Mouse (Mus musculus): ENCODE measurements around the gene Cebpb. TPM values are rescaled to one million over a fixed set of nuclear protein-coding genes. Genes with fewer than 3 reads are reported as not detected.

The Cebpb gene
- polyA plus RNA-seq, 1 experiment from 2014 or later: 0.92 TPM

DNA sequence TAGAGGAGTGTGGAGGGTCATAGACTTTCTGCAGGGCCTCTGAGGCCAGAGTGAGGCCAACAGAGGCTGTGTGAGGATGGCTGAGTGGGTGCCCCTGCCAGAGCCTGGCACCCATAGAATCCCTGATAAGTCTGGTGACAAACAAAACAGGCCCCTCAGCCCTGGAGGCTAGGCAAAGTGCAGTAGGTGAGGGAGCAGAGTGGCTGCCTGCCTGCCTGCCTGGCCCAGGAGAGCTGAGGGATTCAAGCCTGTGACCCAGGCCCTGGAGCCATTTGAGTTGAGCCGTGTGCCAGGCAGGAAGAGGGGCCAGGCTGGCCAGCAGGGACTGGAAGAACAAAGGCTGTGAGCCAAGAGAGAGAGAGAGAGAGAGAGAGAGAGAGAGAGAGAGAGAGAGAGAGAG lies 5.5 kb downstream of the Cebpb start:
- Histone ChIP-seq H3K27me3 (ENCODE audit: control insufficient read depth, insufficient read depth, low read length) (no peaks in the 10 kb centered on the region), H3K4me1 (ENCODE audit: control insufficient read depth, insufficient read depth, low read length) (peaks cover 16% of the 10 kb centered on the region), H3K36me3 (ENCODE audit: control insufficient read depth, insufficient read depth, low read length) (no peaks in the 10 kb centered on the region), H3K4me2 (ENCODE audit: low read depth, low read length) (no peak overlapping the region), H3K27ac (ENCODE audit: low read length) (no peak overlapping the region), H3K4me3 (replicated peaks; ENCODE audit: low read length) (no peak overlapping the region), H3K9me3 (replicated peaks; ENCODE audit: control insufficient read depth, low read length) (no peaks in the 10 kb centered on the region), H3K9ac (ENCODE audit: low read length) (no peak overlapping the region)
- WGBS: 79% methylated on average over 1 of the region's 1 CpGs
- no peak for ATAC-seq (ENCODE audit: insufficient read depth, low FRiP score)

DNA sequence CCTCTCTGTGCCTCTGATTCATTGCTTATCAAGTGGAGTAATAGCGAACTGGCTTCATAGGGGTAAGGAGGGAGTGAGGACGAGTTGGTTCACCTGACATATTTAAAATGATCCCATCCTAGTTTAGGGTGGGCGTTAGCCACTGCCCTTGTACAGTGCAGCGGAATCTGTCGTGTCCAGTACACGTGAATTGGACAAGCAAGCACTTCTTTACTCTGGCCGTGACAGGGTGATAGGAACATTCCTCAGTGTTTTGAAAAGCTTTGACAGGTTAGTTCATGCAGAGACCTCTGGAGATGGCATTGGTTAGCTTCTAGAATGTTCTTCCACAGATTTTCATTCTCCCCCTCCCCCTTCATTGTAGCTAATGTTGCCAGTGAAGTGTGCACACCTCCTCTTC lies 6.2 kb downstream of the Cebpb start:
- H3K9ac ChIP-seq (ENCODE audit: low read length): no peak overlapping the region
- ATAC-seq (ENCODE audit: insufficient read depth, low FRiP score): no peak
- H3K27ac ChIP-seq (ENCODE audit: low read length): peak overlapping the region; percentile 32; the same call in 1 of the 2 replicates
- WGBS: 94% methylated on average over 7 of the region's 7 CpGs
- no peaks in the 10 kb centered on the region for H3K36me3 ChIP-seq (ENCODE audit: control insufficient read depth, insufficient read depth, low read length)
- H3K27me3 ChIP-seq (ENCODE audit: control insufficient read depth, insufficient read depth, low read length): no peaks in the 10 kb centered on the region
- no peaks in the 10 kb centered on the region for H3K9me3 ChIP-seq (replicated peaks; ENCODE audit: control insufficient read depth, low read length)
- H3K4me2 ChIP-seq (ENCODE audit: low read depth, low read length): no peak overlapping the region
- peaks cover 16% of the 10 kb centered on the region for H3K4me1 ChIP-seq (ENCODE audit: control insufficient read depth, insufficient read depth, low read length)
- H3K4me3 ChIP-seq (replicated peaks; ENCODE audit: low read length): no peak overlapping the region

DNA sequence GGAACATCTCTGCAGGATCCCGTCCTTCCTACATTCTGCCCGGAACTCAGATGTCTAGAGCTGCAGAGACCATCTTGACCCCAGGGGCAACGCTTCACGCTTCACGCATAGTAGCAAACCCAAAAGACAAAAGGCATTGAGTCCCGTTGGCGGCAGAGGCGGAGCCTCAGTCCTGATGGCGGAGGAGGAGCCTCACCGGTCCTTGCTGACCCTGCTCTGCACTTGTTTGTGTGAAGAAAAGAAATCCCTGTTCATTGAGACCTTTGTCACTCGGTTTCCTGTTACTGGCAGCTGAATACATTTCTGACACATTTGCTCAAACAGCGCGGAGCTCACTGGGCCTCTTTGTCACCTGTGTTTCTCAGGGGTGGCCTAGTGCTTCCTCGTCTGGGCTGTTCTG lies 6.8 kb downstream of the Cebpb start:
- H3K4me2 ChIP-seq (ENCODE audit: low read depth, low read length): no peak overlapping the region
- ATAC-seq (ENCODE audit: insufficient read depth, low FRiP score): no peak
- WGBS: 80% methylated on average over 14 of the region's 14 CpGs
- no peak overlapping the region for H3K9ac ChIP-seq (ENCODE audit: low read length)
- no peaks in the 10 kb centered on the region for H3K27me3 ChIP-seq (ENCODE audit: control insufficient read depth, insufficient read depth, low read length)
- no peak overlapping the region for H3K4me3 ChIP-seq (replicated peaks; ENCODE audit: low read length)
- H3K4me1 ChIP-seq (ENCODE audit: control insufficient read depth, insufficient read depth, low read length): peaks cover 14% of the 10 kb centered on the region
- H3K36me3 ChIP-seq (ENCODE audit: control insufficient read depth, insufficient read depth, low read length): no peaks in the 10 kb centered on the region
- H3K9me3 ChIP-seq (replicated peaks; ENCODE audit: control insufficient read depth, low read length): no peaks in the 10 kb centered on the region
- peak overlapping the region; percentile 66; the same call in 1 of the 2 replicates for H3K27ac ChIP-seq (ENCODE audit: low read length)

DNA sequence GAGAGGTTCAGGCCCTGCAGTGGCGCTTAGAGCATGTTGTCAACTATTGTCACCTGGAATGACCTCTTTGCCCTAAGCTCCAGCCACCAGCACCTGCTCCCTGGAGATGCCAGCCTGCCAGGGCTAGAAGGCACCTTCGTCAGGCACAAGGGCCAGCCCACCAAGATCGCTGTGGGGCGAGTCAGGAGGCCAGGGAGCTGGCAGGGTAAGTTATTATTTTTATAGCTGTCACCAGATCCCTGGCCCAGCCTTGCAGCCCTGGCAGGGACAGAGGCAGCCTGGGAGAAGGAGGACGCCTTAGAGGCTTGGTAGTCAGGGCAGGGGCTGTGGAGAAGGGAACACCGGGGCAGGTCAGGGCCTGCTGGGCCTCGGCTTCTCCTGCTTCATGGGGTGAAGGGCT lies 7.4 kb downstream of the Cebpb start:
- peak overlapping the region; percentile 66 for H3K27ac ChIP-seq (ENCODE audit: low read length)
- 78% methylated on average over 7 of the region's 7 CpGs for WGBS
- no peaks in the 10 kb centered on the region for H3K36me3 ChIP-seq (ENCODE audit: control insufficient read depth, insufficient read depth, low read length)
- peak overlapping the region; percentile 46; the same call in 1 of the 2 replicates for H3K9ac ChIP-seq (ENCODE audit: low read length)
- no peaks in the 10 kb centered on the region for H3K27me3 ChIP-seq (ENCODE audit: control insufficient read depth, insufficient read depth, low read length)
- no peak for ATAC-seq (ENCODE audit: insufficient read depth, low FRiP score)
- H3K4me1 ChIP-seq (ENCODE audit: control insufficient read depth, insufficient read depth, low read length): peaks cover 7% of the 10 kb centered on the region
- no peaks in the 10 kb centered on the region for H3K9me3 ChIP-seq (replicated peaks; ENCODE audit: control insufficient read depth, low read length)
- H3K4me2 ChIP-seq (ENCODE audit: low read depth, low read length): no peak overlapping the region
- H3K4me3 ChIP-seq (replicated peaks; ENCODE audit: low read length): no peak overlapping the region

DNA sequence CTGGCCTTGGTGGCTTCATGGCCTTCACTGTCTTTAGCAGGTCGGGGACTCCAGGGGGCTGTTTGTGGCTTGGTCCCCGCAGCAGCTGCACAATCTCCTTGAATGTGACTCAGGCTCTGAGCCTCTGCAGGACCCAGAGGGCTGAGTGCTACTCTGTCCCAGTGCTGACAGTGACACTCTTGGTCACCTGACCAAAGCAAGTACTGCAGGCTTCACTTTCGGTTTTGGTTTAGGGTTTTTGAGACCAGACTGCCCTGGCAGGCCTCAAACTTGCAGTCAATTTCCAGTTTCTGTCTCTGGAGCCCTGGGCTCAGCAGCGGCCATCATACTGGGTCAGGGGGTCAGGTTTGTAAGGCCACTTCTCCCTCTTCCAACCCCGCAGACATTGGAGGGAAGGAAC lies 9.2 kb downstream of the Cebpb start:
- H3K9ac ChIP-seq (ENCODE audit: low read length): peak overlapping the region; percentile 49; the same call in 1 of the 2 replicates
- ATAC-seq (ENCODE audit: insufficient read depth, low FRiP score): peak; percentile 68; the same call in 1 of the 2 replicates
- no peaks in the 10 kb centered on the region; the same call in 1 of the 2 replicates for H3K4me1 ChIP-seq (ENCODE audit: control insufficient read depth, insufficient read depth, low read length)
- H3K27ac ChIP-seq (ENCODE audit: low read length): peak overlapping the region; percentile 67
- H3K36me3 ChIP-seq (ENCODE audit: control insufficient read depth, insufficient read depth, low read length): no peaks in the 10 kb centered on the region
- WGBS: 43% methylated on average over 5 of the region's 5 CpGs
- H3K9me3 ChIP-seq (replicated peaks; ENCODE audit: control insufficient read depth, low read length): no peaks in the 10 kb centered on the region
- H3K4me3 ChIP-seq (replicated peaks; ENCODE audit: low read length): no peak overlapping the region
- H3K4me2 ChIP-seq (ENCODE audit: low read depth, low read length): 0 out of 2 replicates have a peak overlapping the region, but pooled peaks have one; percentile 8
- H3K27me3 ChIP-seq (ENCODE audit: control insufficient read depth, insufficient read depth, low read length): no peaks in the 10 kb centered on the region

DNA sequence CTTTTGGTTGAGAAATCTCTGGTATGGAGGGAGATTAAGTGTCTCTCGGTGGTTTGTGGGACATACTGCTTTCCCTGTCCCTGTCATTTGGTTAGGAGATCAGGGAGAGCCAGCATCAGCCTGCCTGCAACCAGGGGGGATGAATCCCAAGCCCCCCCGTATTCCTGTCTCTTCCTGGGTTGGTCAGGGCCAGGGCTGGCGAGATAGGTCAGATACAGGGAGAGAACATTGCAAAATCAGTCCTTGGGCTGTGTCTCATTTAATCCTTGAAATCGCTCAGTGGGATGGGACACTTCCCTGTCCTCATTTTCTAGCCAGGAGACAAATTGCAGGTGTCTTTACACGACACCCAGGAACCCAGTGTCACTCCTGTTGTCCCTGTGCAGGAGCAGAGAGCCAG lies 11.3 kb downstream of the Cebpb start:
- 75% methylated on average over 5 of the region's 5 CpGs for WGBS

DNA sequence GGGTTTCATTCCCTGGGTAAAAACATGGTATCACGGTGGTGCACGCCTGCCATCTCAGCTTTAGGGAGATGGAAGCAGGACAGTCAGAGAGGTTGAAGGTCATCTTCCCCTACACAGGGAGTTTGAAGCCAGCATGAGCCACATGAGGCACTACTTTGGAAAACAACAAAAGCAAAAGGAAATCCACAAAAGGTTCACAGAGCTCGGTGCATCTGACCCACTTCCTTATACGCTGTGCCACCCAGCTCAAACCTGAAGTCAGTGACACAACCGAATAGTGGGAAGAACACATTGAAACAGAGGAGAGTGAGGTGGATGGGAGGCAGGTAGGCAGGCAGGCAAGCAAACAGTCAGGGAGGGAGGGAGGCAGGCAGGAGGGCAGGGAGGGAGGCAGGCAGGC lies 12.8 kb downstream of the Cebpb start:
- Histone ChIP-seq H3K27ac (ENCODE audit: low read length) (no peak overlapping the region), H3K4me2 (ENCODE audit: low read depth, low read length) (no peak overlapping the region), H3K9ac (ENCODE audit: low read length) (peak overlapping the region; percentile 32; the same call in 1 of the 2 replicates), H3K4me1 (ENCODE audit: control insufficient read depth, insufficient read depth, low read length) (peaks cover 2% of the 10 kb centered on the region; the same call in 1 of the 2 replicates), H3K4me3 (replicated peaks; ENCODE audit: low read length) (no peak overlapping the region), H3K9me3 (replicated peaks; ENCODE audit: control insufficient read depth, low read length) (no peaks in the 10 kb centered on the region), H3K27me3 (ENCODE audit: control insufficient read depth, insufficient read depth, low read length) (no peaks in the 10 kb centered on the region), H3K36me3 (ENCODE audit: control insufficient read depth, insufficient read depth, low read length) (no peaks in the 10 kb centered on the region)
- 67% methylated on average over 5 of the region's 5 CpGs for WGBS
- ATAC-seq (ENCODE audit: insufficient read depth, low FRiP score): no peak

More for the DNA sequence above, 11.3 kb downstream of the Cebpb start:
- Histone ChIP-seq H3K4me3 (replicated peaks; ENCODE audit: low read length) (no peak overlapping the region), H3K27me3 (ENCODE audit: control insufficient read depth, insufficient read depth, low read length) (no peaks in the 10 kb centered on the region), H3K27ac (ENCODE audit: low read length) (no peak overlapping the region), H3K9ac (ENCODE audit: low read length) (no peak overlapping the region), H3K36me3 (ENCODE audit: control insufficient read depth, insufficient read depth, low read length) (no peaks in the 10 kb centered on the region), H3K4me2 (ENCODE audit: low read depth, low read length) (no peak overlapping the region), H3K9me3 (replicated peaks; ENCODE audit: control insufficient read depth, low read length) (no peaks in the 10 kb centered on the region), H3K4me1 (ENCODE audit: control insufficient read depth, insufficient read depth, low read length) (no peaks in the 10 kb centered on the region; the same call in 1 of the 2 replicates)
- no peak for ATAC-seq (ENCODE audit: insufficient read depth, low FRiP score)

DNA sequence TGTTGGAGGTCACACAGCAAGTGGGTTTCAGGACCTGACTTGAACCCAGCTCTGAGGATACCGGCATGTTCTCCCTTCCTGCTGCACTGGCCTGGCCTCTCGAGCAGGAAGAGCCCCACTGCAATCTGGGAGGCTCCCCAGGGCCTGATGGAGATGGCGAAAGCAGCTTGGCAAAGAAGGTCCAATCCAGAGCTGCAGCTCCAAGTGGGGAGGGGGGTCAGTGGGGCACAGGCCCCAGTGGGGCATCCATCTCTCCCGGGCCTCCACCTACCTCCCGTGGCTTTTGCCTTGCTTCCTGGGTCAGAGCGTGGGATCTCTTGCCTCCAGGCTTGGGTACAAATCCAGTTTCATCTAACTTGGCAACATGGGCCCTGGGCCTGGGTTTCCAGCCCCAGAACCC lies 13.4 kb downstream of the Cebpb start:
- peaks cover 3% of the 10 kb centered on the region; the same call in 1 of the 2 replicates for H3K4me1 ChIP-seq (ENCODE audit: control insufficient read depth, insufficient read depth, low read length)
- H3K4me2 ChIP-seq (ENCODE audit: low read depth, low read length): no peak overlapping the region
- no peak overlapping the region for H3K4me3 ChIP-seq (replicated peaks; ENCODE audit: low read length)
- H3K9me3 ChIP-seq (replicated peaks; ENCODE audit: control insufficient read depth, low read length): no peaks in the 10 kb centered on the region
- WGBS: 79% methylated on average over 6 of the region's 6 CpGs
- no peak for ATAC-seq (ENCODE audit: insufficient read depth, low FRiP score)
- H3K27ac ChIP-seq (ENCODE audit: low read length): no peak overlapping the region
- no peaks in the 10 kb centered on the region for H3K27me3 ChIP-seq (ENCODE audit: control insufficient read depth, insufficient read depth, low read length)
- H3K36me3 ChIP-seq (ENCODE audit: control insufficient read depth, insufficient read depth, low read length): no peaks in the 10 kb centered on the region
- H3K9ac ChIP-seq (ENCODE audit: low read length): no peak overlapping the region

DNA sequence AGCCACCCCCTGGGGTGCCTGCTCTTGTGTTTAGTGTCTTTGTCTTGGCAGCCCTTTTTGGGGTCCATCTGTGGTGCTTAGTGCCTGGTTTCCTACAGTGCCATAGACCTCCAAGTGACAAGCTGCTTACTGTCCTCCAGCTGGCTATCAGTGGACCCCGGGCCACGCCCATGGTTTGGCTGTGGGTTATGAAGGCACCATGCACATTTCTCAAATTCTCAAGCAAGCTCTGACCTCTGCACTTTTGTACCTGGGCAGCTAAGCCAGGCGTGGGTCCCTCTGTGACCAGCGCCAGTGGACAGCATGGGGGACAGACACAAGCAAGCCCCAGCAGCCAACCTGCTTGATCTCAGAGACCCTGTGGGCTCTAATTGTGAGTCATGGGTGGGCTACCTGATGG lies 15.7 kb downstream of the Cebpb start:
- no peak for ATAC-seq (ENCODE audit: insufficient read depth, low FRiP score)
- peaks cover 3% of the 10 kb centered on the region; the same call in 1 of the 2 replicates for H3K4me1 ChIP-seq (ENCODE audit: control insufficient read depth, insufficient read depth, low read length)
- H3K4me3 ChIP-seq (replicated peaks; ENCODE audit: low read length): no peak overlapping the region
- H3K9ac ChIP-seq (ENCODE audit: low read length): no peak overlapping the region
- H3K9me3 ChIP-seq (replicated peaks; ENCODE audit: control insufficient read depth, low read length): no peaks in the 10 kb centered on the region
- no peaks in the 10 kb centered on the region for H3K27me3 ChIP-seq (ENCODE audit: control insufficient read depth, insufficient read depth, low read length)
- H3K36me3 ChIP-seq (ENCODE audit: control insufficient read depth, insufficient read depth, low read length): no peaks in the 10 kb centered on the region
- H3K4me2 ChIP-seq (ENCODE audit: low read depth, low read length): no peak overlapping the region
- no peak overlapping the region for H3K27ac ChIP-seq (ENCODE audit: low read length)
- 90% methylated on average over 4 of the region's 4 CpGs for WGBS
